Mouse (Mus musculus) embryonic facial prominence, embryonic 15.5 days (tissue): ENCODE data around the gene Phldb2. TPM values are rescaled to one million over a fixed set of nuclear protein-coding genes. Genes with fewer than 3 reads are reported as not detected.
A peak's percentile ranks its signal among the peaks of the same experiment; 100 is the strongest.

Experiments
- ATAC-seq: fragments of 200-750 bp; cut with Nextera tagmentation; 2 replicates; pipeline ENCODE4 v1.8.0; 2017; ENCODE audit warnings: low read depth, moderate TSS enrichment; ENCODE audit not compliant: insufficient number of reproducible peaks, low FRiP score, low TSS enrichment
- H3K27ac ChIP-seq: fragments of 300-500 bp; sonication (generic); replicated peaks from 2 replicates; pipeline ENCODE4 v1.5.1; 2015; ENCODE audit warnings: mild to moderate bottlenecking, inconsistent platforms
- H3K27me3 ChIP-seq: fragments of 300-500 bp; sonication (generic); 2 replicates; pipeline ENCODE4 v1.6.1; 2015; ENCODE audit warnings: inconsistent platforms
- H3K36me3 ChIP-seq: fragments of 300-500 bp; sonication (generic); 2 replicates; pipeline ENCODE4 v1.6.1; 2015; ENCODE audit warnings: mild to moderate bottlenecking, inconsistent platforms
- H3K4me1 ChIP-seq: fragments of 300-500 bp; sonication (generic); 2 replicates; pipeline ENCODE4 v1.6.1; 2015; ENCODE audit warnings: inconsistent platforms
- H3K4me2 ChIP-seq: fragments of 300-500 bp; sonication (generic); replicated peaks from 2 replicates; pipeline ENCODE4 v1.6.1; 2015; ENCODE audit warnings: mild to moderate bottlenecking, inconsistent platforms
- H3K4me3 ChIP-seq: fragments of 300-500 bp; sonication (generic); replicated peaks from 2 replicates; pipeline ENCODE4 v1.5.1; 2015; ENCODE audit warnings: mild to moderate bottlenecking, inconsistent platforms
- H3K9ac ChIP-seq: fragments of 300-500 bp; sonication (generic); 2 replicates; pipeline ENCODE4 v1.6.1; 2015; ENCODE audit warnings: inconsistent platforms
- H3K9me3 ChIP-seq: fragments of 300-500 bp; sonication (generic); replicated peaks from 2 replicates; pipeline ENCODE4 v1.6.1; 2016; ENCODE audit warnings: inconsistent platforms
- WGBS: fragments of 180-500 bp; shearing (Covaris S2); methylation state at CpG from one replicate; pipeline ENCODE4 v1.1.7; 2015; 5-methylcytosine and 5-hydroxymethylcytosine counted together
- polyA plus RNA-seq: library from polyadenylated mRNA; unstranded; fragments of >200 nt; fragmentation: Nextera tagmentation; extraction: Ambion mirVana; gene quantifications from 2 replicates; pipeline ENCODE4 v1.2.1, GENCODE M21; 2015

Gene Phldb2
- polyA plus RNA-seq, 1 experiment from 2014 or later: 42.1 TPM

- ATAC-seq: no peak
- Histone ChIP-seq H3K4me1 (no peaks in the 10 kb centered on the region), H3K36me3 (no peaks in the 10 kb centered on the region), H3K27ac (no peak overlapping the region), H3K4me3 (no peak overlapping the region), H3K9ac (no peak overlapping the region), H3K4me2 (no peak overlapping the region), H3K27me3 (no peaks in the 10 kb centered on the region), H3K9me3 (no peaks in the 10 kb centered on the region)
- WGBS: 89% methylated on average over 2 of the region's 2 CpGs
Observed at GRCm38 (mm10) chr16:45970187-45970586, 16.8 kb upstream of the Phldb2 start.

GRCm38 (mm10) chr16:45968716-45969115, 15.3 kb upstream of the Phldb2 start:
- H3K4me3 ChIP-seq: no peak overlapping the region
- H3K36me3 ChIP-seq: no peaks in the 10 kb centered on the region
- H3K9ac ChIP-seq: no peak overlapping the region
- H3K27me3 ChIP-seq: no peaks in the 10 kb centered on the region
- no peak overlapping the region for H3K27ac ChIP-seq
- no peak for ATAC-seq
- H3K4me1 ChIP-seq: no peaks in the 10 kb centered on the region
- H3K9me3 ChIP-seq: no peaks in the 10 kb centered on the region
- no peak overlapping the region for H3K4me2 ChIP-seq
- WGBS: 52% methylated on average over 5 of the region's 5 CpGs

GRCm38 (mm10) chr16:45967471-45967870, 14.1 kb upstream of the Phldb2 start:
- H3K9ac ChIP-seq: no peak overlapping the region
- H3K27ac ChIP-seq: no peak overlapping the region
- H3K4me3 ChIP-seq: no peak overlapping the region
- H3K4me1 ChIP-seq: no peaks in the 10 kb centered on the region
- ATAC-seq: 0 out of 2 replicates have a peak, but pooled peaks have one; percentile 64
- WGBS: 6% methylated on average over 7 of the region's 7 CpGs
- H3K27me3 ChIP-seq: no peaks in the 10 kb centered on the region
- no peaks in the 10 kb centered on the region for H3K36me3 ChIP-seq
- H3K4me2 ChIP-seq: no peak overlapping the region
- H3K9me3 ChIP-seq: no peaks in the 10 kb centered on the region

GRCm38 (mm10) chr16:45966604-45967003, 13.2 kb upstream of the Phldb2 start:
- no peak for ATAC-seq
- Histone ChIP-seq H3K4me2 (no peak overlapping the region), H3K4me3 (no peak overlapping the region), H3K9ac (no peak overlapping the region), H3K4me1 (no peaks in the 10 kb centered on the region), H3K27ac (no peak overlapping the region), H3K36me3 (no peaks in the 10 kb centered on the region), H3K27me3 (no peaks in the 10 kb centered on the region), H3K9me3 (no peaks in the 10 kb centered on the region)
- 84% methylated on average over 5 of the region's 5 CpGs for WGBS

GRCm38 (mm10) chr16:45964777-45965176, 11.4 kb upstream of the Phldb2 start:
- ATAC-seq: no peak
- Histone ChIP-seq H3K9ac (no peak overlapping the region), H3K9me3 (no peaks in the 10 kb centered on the region), H3K4me2 (no peak overlapping the region), H3K27ac (no peak overlapping the region), H3K27me3 (no peaks in the 10 kb centered on the region), H3K36me3 (no peaks in the 10 kb centered on the region), H3K4me3 (no peak overlapping the region), H3K4me1 (no peaks in the 10 kb centered on the region)
- WGBS: 88% methylated on average over 6 of the region's 6 CpGs

GRCm38 (mm10) chr16:45963837-45964236, 10.4 kb upstream of the Phldb2 start:
- Histone ChIP-seq H3K27ac (no peak overlapping the region), H3K4me1 (no peaks in the 10 kb centered on the region), H3K4me3 (no peak overlapping the region), H3K36me3 (no peaks in the 10 kb centered on the region), H3K9ac (no peak overlapping the region), H3K27me3 (no peaks in the 10 kb centered on the region), H3K9me3 (no peaks in the 10 kb centered on the region), H3K4me2 (no peak overlapping the region)
- no peak for ATAC-seq
- 84% methylated on average over 8 of the region's 8 CpGs for WGBS

GRCm38 (mm10) chr16:45963088-45963487, 9.7 kb upstream of the Phldb2 start:
- WGBS: 29% methylated on average over 5 of the region's 5 CpGs

GRCm38 (mm10) chr16:45960978-45961377, 7.6 kb upstream of the Phldb2 start:
- no peak overlapping the region for H3K4me3 ChIP-seq
- no peaks in the 10 kb centered on the region for H3K27me3 ChIP-seq
- H3K4me2 ChIP-seq: no peak overlapping the region

More at GRCm38 (mm10) chr16:45963088-45963487, 9.7 kb upstream of the Phldb2 start:
- H3K27me3 ChIP-seq: no peaks in the 10 kb centered on the region
- no peak overlapping the region for H3K4me2 ChIP-seq
- H3K9ac ChIP-seq: no peak overlapping the region
- no peak for ATAC-seq
- no peak overlapping the region for H3K4me3 ChIP-seq
- H3K9me3 ChIP-seq: no peaks in the 10 kb centered on the region
- H3K27ac ChIP-seq: no peak overlapping the region
- H3K36me3 ChIP-seq: no peaks in the 10 kb centered on the region
- no peaks in the 10 kb centered on the region for H3K4me1 ChIP-seq

GRCm38 (mm10) chr16:45956390-45956950, 3.1 kb upstream of the Phldb2 start:
- no peak overlapping the region for H3K4me3 ChIP-seq
- 64% methylated on average over 4 of the region's 4 CpGs for WGBS
- no peak overlapping the region for H3K9ac ChIP-seq
- no peaks in the 10 kb centered on the region for H3K27me3 ChIP-seq
- no peak overlapping the region for H3K27ac ChIP-seq
- H3K4me1 ChIP-seq: no peaks in the 10 kb centered on the region
- no peak overlapping the region for H3K4me2 ChIP-seq
- ATAC-seq: no peak
- H3K9me3 ChIP-seq: no peaks in the 10 kb centered on the region
- H3K36me3 ChIP-seq: no peaks in the 10 kb centered on the region

More at GRCm38 (mm10) chr16:45960978-45961377, 7.6 kb upstream of the Phldb2 start:
- no peaks in the 10 kb centered on the region for H3K36me3 ChIP-seq
- ATAC-seq: no peak
- H3K4me1 ChIP-seq: no peaks in the 10 kb centered on the region
- WGBS: 66% methylated on average over 3 of the region's 3 CpGs
- H3K9me3 ChIP-seq: no peaks in the 10 kb centered on the region
- no peak overlapping the region for H3K27ac ChIP-seq
- no peak overlapping the region for H3K9ac ChIP-seq

- 44% methylated on average over 5 of the region's 5 CpGs for WGBS
Observed at GRCm38 (mm10) chr16:45952501-45952900, 897 bp downstream of the Phldb2 start.

GRCm38 (mm10) chr16:45952035-45952434, 1.4 kb downstream of the Phldb2 start:
- Histone ChIP-seq H3K4me1 (no peaks in the 10 kb centered on the region), H3K27me3 (no peaks in the 10 kb centered on the region)
- 71% methylated on average over 2 of the region's 2 CpGs for WGBS

More at GRCm38 (mm10) chr16:45952501-45952900, 897 bp downstream of the Phldb2 start:
- no peak for ATAC-seq
- no peak overlapping the region for H3K9ac ChIP-seq
- no peaks in the 10 kb centered on the region for H3K27me3 ChIP-seq
- no peak overlapping the region for H3K27ac ChIP-seq
- no peak overlapping the region for H3K4me2 ChIP-seq
- no peaks in the 10 kb centered on the region for H3K9me3 ChIP-seq
- H3K36me3 ChIP-seq: no peaks in the 10 kb centered on the region
- H3K4me1 ChIP-seq: no peaks in the 10 kb centered on the region
- H3K4me3 ChIP-seq: no peak overlapping the region

GRCm38 (mm10) chr16:45946335-45946734, 7.1 kb downstream of the Phldb2 start:
- Histone ChIP-seq H3K27ac (no peak overlapping the region), H3K36me3 (no peaks in the 10 kb centered on the region), H3K9me3 (no peaks in the 10 kb centered on the region), H3K9ac (no peak overlapping the region), H3K4me3 (no peak overlapping the region), H3K4me2 (no peak overlapping the region), H3K4me1 (no peaks in the 10 kb centered on the region), H3K27me3 (no peaks in the 10 kb centered on the region)
- no peak for ATAC-seq
- WGBS: 76% methylated on average over 2 of the region's 2 CpGs

More at GRCm38 (mm10) chr16:45952035-45952434, 1.4 kb downstream of the Phldb2 start:
- no peak overlapping the region for H3K9ac ChIP-seq
- no peaks in the 10 kb centered on the region for H3K9me3 ChIP-seq
- no peak for ATAC-seq
- H3K36me3 ChIP-seq: no peaks in the 10 kb centered on the region
- no peak overlapping the region for H3K27ac ChIP-seq
- H3K4me2 ChIP-seq: no peak overlapping the region
- no peak overlapping the region for H3K4me3 ChIP-seq
